ENCODE assay signal across 10 mouse cellular contexts in the genomic region with DNA sequence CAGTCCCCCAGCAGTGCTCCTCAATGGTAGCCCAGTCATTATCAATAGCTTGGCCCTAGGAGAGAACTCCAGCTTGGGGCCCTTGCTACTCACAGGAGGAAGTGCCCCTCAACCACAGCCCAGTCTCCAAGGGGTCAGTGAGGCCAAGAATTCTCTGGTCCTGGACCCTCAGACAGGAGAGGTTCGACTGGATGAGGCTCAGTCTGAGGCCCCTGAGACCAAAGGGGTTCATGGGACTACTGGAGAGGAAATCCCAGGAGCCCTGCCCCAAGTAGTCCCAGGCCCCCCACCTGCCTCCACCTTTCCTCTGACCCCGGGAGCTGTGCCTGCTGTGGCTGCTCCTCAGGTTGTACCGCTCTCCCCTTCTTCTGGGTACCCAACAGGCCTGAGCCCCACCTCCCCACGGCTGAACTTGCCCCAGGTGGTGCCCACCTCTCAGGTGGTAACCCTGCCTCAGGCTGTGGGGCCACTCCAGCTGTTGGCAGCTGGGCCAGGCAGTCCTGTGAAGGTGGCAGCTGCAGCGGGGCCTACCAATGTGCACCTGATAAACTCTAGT. TPM values are rescaled to one million over a fixed set of nuclear protein-coding genes. Genes with fewer than 3 reads are reported as not detected.
A peak's percentile ranks its signal among the peaks of the same experiment; 100 is the strongest.
DNase-seq lines count a peak whose midpoint lies in the region; ATAC-seq and TF ChIP-seq lines count a peak whose summit lies in the region.
"Had no signal": no experiment of that assay in that cellular context is flagged by ENCODE, and none has a peak within 500 bp of the region (broad histone marks: within the 10 kb centered on the region; RNA-seq: fewer than 3 reads in every experiment).

No protein-coding gene starts in this region.

- 58% methylated on average over 5 of the region's 5 CpGs for WGBS in heart, embryonic 16.5 days
- 57% methylated on average over 4 of the region's 5 CpGs for WGBS in embryonic facial prominence, embryonic 14.5 days
- 53% methylated on average over 5 of the region's 5 CpGs for WGBS in intestine, embryonic 14.5 days
- WGBS in midbrain, embryonic 16.5 days = 62% methylated on average over 5 of the region's 5 CpGs

- no peaks in the 10 kb centered on the region for H3K27me3 ChIP-seq in heart, embryonic 16.5 days (ENCODE audit: control insufficient read depth, insufficient read depth, low read length)
- no peaks in the 10 kb centered on the region for H3K27me3 ChIP-seq in embryonic facial prominence, embryonic 14.5 days (replicated peaks; ENCODE audit: control insufficient read depth, insufficient read depth, low read length)
- H3K27me3 ChIP-seq in intestine, embryonic 14.5 days (replicated peaks; ENCODE audit: control insufficient read depth, insufficient read depth, low read length) = no peaks in the 10 kb centered on the region
- peaks cover 17% of the 10 kb centered on the region for H3K27me3 ChIP-seq in midbrain, embryonic 16.5 days (ENCODE audit: control insufficient read depth, insufficient read depth, low read depth, low read length)

- H3K4me1 ChIP-seq in heart, embryonic 16.5 days (ENCODE audit: control insufficient read depth, insufficient read depth, low read length) = peaks cover 43% of the 10 kb centered on the region
- H3K4me1 ChIP-seq in embryonic facial prominence, embryonic 14.5 days (ENCODE audit: control insufficient read depth, insufficient read depth, low read length) = peaks cover 24% of the 10 kb centered on the region
- peaks cover 36% of the 10 kb centered on the region for H3K4me1 ChIP-seq in intestine, embryonic 14.5 days (replicated peaks; ENCODE audit: control insufficient read depth, insufficient read depth, low read length)
- H3K4me1 ChIP-seq in midbrain, embryonic 16.5 days (ENCODE audit: control insufficient read depth, insufficient read depth, low read length) = peaks cover 28% of the 10 kb centered on the region

- H3K36me3 ChIP-seq in heart, embryonic 16.5 days (ENCODE audit: control insufficient read depth, insufficient read depth) = peaks cover 6% of the 10 kb centered on the region; the same call in 1 of the 2 replicates
- peaks cover 21% of the 10 kb centered on the region; the same call in 1 of the 2 replicates for H3K36me3 ChIP-seq in embryonic facial prominence, embryonic 14.5 days (ENCODE audit: control insufficient read depth, insufficient read depth, low read length)
- H3K36me3 ChIP-seq in intestine, embryonic 14.5 days (ENCODE audit: control insufficient read depth, insufficient read depth, low read length) = peaks cover 17% of the 10 kb centered on the region
- H3K36me3 ChIP-seq in midbrain, embryonic 16.5 days (ENCODE audit: control insufficient read depth, insufficient read depth, low read length) = peaks cover 6% of the 10 kb centered on the region; the same call in 1 of the 2 replicates

- peak overlapping the region; percentile 84 for H3K9ac ChIP-seq in heart, embryonic 16.5 days (ENCODE audit: low read length)
- peak overlapping the region; percentile 95 for H3K9ac ChIP-seq in embryonic facial prominence, embryonic 14.5 days (ENCODE audit: low read depth, low read length)
- peak overlapping the region; percentile 81 for H3K9ac ChIP-seq in intestine, embryonic 14.5 days (ENCODE audit: low read length)
- H3K9ac ChIP-seq in midbrain, embryonic 16.5 days (ENCODE audit: low read depth, low read length) = no peak overlapping the region

- no peak for TF ChIP-seq CTCF in left cerebral cortex, adult 2 months (IDR thresholded peaks at IDR 0.05)

- H3K4me2 ChIP-seq in heart, embryonic 16.5 days (ENCODE audit: low read depth, low read length) = peak overlapping the region; percentile 94
- H3K4me2 ChIP-seq in embryonic facial prominence, embryonic 14.5 days (ENCODE audit: low read depth, low read length) = peak overlapping the region; percentile 91
- peak overlapping the region; percentile 91 for H3K4me2 ChIP-seq in intestine, embryonic 14.5 days (ENCODE audit: low read length)
- H3K4me2 ChIP-seq in midbrain, embryonic 16.5 days (ENCODE audit: low read length) = peak overlapping the region; percentile 98

- peak overlapping the region; percentile 65 for H3K4me3 ChIP-seq in heart, embryonic 16.5 days (ENCODE audit: low read length)
- peak overlapping the region; percentile 80 for H3K4me3 ChIP-seq in embryonic facial prominence, embryonic 14.5 days (ENCODE audit: low read depth, low read length)
- H3K4me3 ChIP-seq in intestine, embryonic 14.5 days (ENCODE audit: low read depth, low read length) = peak overlapping the region; percentile 78
- H3K4me3 ChIP-seq in midbrain, embryonic 16.5 days (ENCODE audit: low read depth, low read length) = no peak overlapping the region
- no peak overlapping the region for H3K4me3 ChIP-seq in left cerebral cortex, adult 2 months

- DNase-seq in heart, postnatal 14 days = no peak
- no peak for DNase-seq in embryonic facial prominence, embryonic 14.5 days (ENCODE audit: low spot score)
- DNase-seq in intestine, embryonic 14.5 days (ENCODE audit: low spot score) = no peak
- DNase-seq in left cerebral cortex, postnatal 36 days (ENCODE audit: low spot score in 2 of 2) = no peak
- no peak for DNase-seq in left cerebral cortex, adult 2 months (ENCODE audit: extremely low spot score in 1 of 2, low spot score in 2 of 2)
- DNase-seq in urinary bladder, adult 2 months (ENCODE audit: low spot score) = no peak

- intact Hi-C loops in heart, postnatal 14 days (cut with DNase I) = no loop called here
- intact Hi-C loops in left cerebral cortex, postnatal 36 days (cut with DNase I) = no loop called here
- intact Hi-C loops in left cerebral cortex, adult 2 months (cut with DNase I) = no loop called here

- H3K9me3 ChIP-seq in heart, embryonic 16.5 days (replicated peaks; ENCODE audit: control insufficient read depth, low read length) = no peaks in the 10 kb centered on the region
- H3K9me3 ChIP-seq in embryonic facial prominence, embryonic 14.5 days (ENCODE audit: control insufficient read depth, low read length) = no peaks in the 10 kb centered on the region
- H3K9me3 ChIP-seq in intestine, embryonic 14.5 days (ENCODE audit: control insufficient read depth, low read length) = no peaks in the 10 kb centered on the region
- H3K9me3 ChIP-seq in midbrain, embryonic 16.5 days (replicated peaks; ENCODE audit: control insufficient read depth, low read length, poor library complexity, severe bottlenecking) = no peaks in the 10 kb centered on the region

- no peak for ATAC-seq in heart, embryonic 16.5 days (replicated peaks; ENCODE audit: extremely low read depth, insufficient read depth, low FRiP score)
- ATAC-seq in embryonic facial prominence, embryonic 14.5 days (ENCODE audit: low read depth) = no peak
- no peak for ATAC-seq in intestine, embryonic 14.5 days (replicated peaks; ENCODE audit: low FRiP score, low TSS enrichment, low read depth)
- no peak for ATAC-seq in midbrain, embryonic 16.5 days

- H3K27ac ChIP-seq in heart, embryonic 16.5 days (ENCODE audit: low read length) = peak overlapping the region; percentile 99; the same call in 1 of the 2 replicates
- peak overlapping the region; percentile 98 for H3K27ac ChIP-seq in embryonic facial prominence, embryonic 14.5 days (replicated peaks; ENCODE audit: low read depth, low read length)
- peak overlapping the region; percentile 96 for H3K27ac ChIP-seq in intestine, embryonic 14.5 days (ENCODE audit: low read depth)
- H3K27ac ChIP-seq in midbrain, embryonic 16.5 days (ENCODE audit: low read length) = no peak overlapping the region
- no peak overlapping the region for H3K27ac ChIP-seq in left cerebral cortex, adult 2 months

RNA-seq across cellular contexts. Expression of a gene that starts 2.1 kb away (rescaled TPM):
- polyA plus RNA-seq in heart, embryonic 16.5 days (2015; fragmentation: Nextera tagmentation; extraction: Ambion mirVana) = 5.1 and 5.4 TPM in 2 replicates
- 1 to 10 TPM; 9.0 to 9.1 TPM for total RNA-seq in heart, postnatal 14 days (2021)
- 13.4 and 16.3 TPM in 2 replicates for polyA plus RNA-seq in embryonic facial prominence, embryonic 14.5 days (2014; fragmentation: Nextera tagmentation; extraction: Ambion mirVana)
- 15.7 and 15.8 TPM in 2 replicates for polyA plus RNA-seq in intestine, embryonic 14.5 days (2014; fragmentation: Nextera tagmentation; extraction: Ambion mirVana)
- 1.5 and 1.6 TPM in 2 replicates for polyA plus RNA-seq in midbrain, embryonic 16.5 days (2015; fragmentation: Nextera tagmentation; extraction: Ambion mirVana)
- 1 to 10 TPM; 1.6 to 2.6 TPM for total RNA-seq in left cerebral cortex, postnatal 36 days (2021)
- 1 to 10 TPM; 1.9 to 2.0 TPM for total RNA-seq in left cerebral cortex, adult 2 months (2021)
- 59.1 and 60.2 TPM in 2 replicates for polyA plus RNA-seq in urinary bladder, adult 2 months (2012; rRNA removed)

RNA-seq across cellular contexts. Expression of a gene that starts 12.8 kb away (rescaled TPM):
- polyA plus RNA-seq in heart, embryonic 16.5 days (2015; fragmentation: Nextera tagmentation; extraction: Ambion mirVana) = 70.7 and 85.5 TPM in 2 replicates
- 100 to 1,000 TPM; 473 to 516 TPM for total RNA-seq in heart, postnatal 14 days (2021)
- polyA plus RNA-seq in embryonic facial prominence, embryonic 14.5 days (2014; fragmentation: Nextera tagmentation; extraction: Ambion mirVana) = 43.3 and 58.2 TPM in 2 replicates
- 57.4 and 60.0 TPM in 2 replicates for polyA plus RNA-seq in intestine, embryonic 14.5 days (2014; fragmentation: Nextera tagmentation; extraction: Ambion mirVana)
- polyA plus RNA-seq in midbrain, embryonic 16.5 days (2015; fragmentation: Nextera tagmentation; extraction: Ambion mirVana) = 6.9 and 8.1 TPM in 2 replicates
- total RNA-seq in left cerebral cortex, postnatal 36 days (2021) = 10 to 100 TPM; 21.4 to 40.2 TPM
- 10 to 100 TPM; 35.2 to 50.4 TPM for total RNA-seq in left cerebral cortex, adult 2 months (2021)
- 525 and 848 TPM in 2 replicates for polyA plus RNA-seq in urinary bladder, adult 2 months (2012; rRNA removed)

RNA-seq across cellular contexts. Expression of a gene that starts 20.5 kb away (rescaled TPM):
- polyA plus RNA-seq in heart, embryonic 16.5 days (2015; fragmentation: Nextera tagmentation; extraction: Ambion mirVana) = 12.6 and 14.1 TPM in 2 replicates
- total RNA-seq in heart, postnatal 14 days (2021) = 10 to 100 TPM; 42.1 to 45.1 TPM
- 20.2 and 22.6 TPM in 2 replicates for polyA plus RNA-seq in embryonic facial prominence, embryonic 14.5 days (2014; fragmentation: Nextera tagmentation; extraction: Ambion mirVana)
- 15.8 and 16.0 TPM in 2 replicates for polyA plus RNA-seq in intestine, embryonic 14.5 days (2014; fragmentation: Nextera tagmentation; extraction: Ambion mirVana)
- polyA plus RNA-seq in midbrain, embryonic 16.5 days (2015; fragmentation: Nextera tagmentation; extraction: Ambion mirVana) = 28.4 and 28.7 TPM in 2 replicates
- total RNA-seq in left cerebral cortex, postnatal 36 days (2021) = 100 to 1,000 TPM; 146 to 148 TPM
- total RNA-seq in left cerebral cortex, adult 2 months (2021) = 100 to 1,000 TPM; 141 to 143 TPM
- 44.9 and 46.4 TPM in 2 replicates for polyA plus RNA-seq in urinary bladder, adult 2 months (2012; rRNA removed)

RNA-seq across cellular contexts. Expression of a gene that starts 21.7 kb away (rescaled TPM):
- polyA plus RNA-seq in heart, embryonic 16.5 days (2015; fragmentation: Nextera tagmentation; extraction: Ambion mirVana) = 0.38 and 0.64 TPM in 2 replicates
- under 1 TPM in 1 of 2 experiments, not detected in 1; 0.12 TPM for total RNA-seq in heart, postnatal 14 days (2021)
- 1.7 and 2.6 TPM in 2 replicates for polyA plus RNA-seq in embryonic facial prominence, embryonic 14.5 days (2014; fragmentation: Nextera tagmentation; extraction: Ambion mirVana)
- polyA plus RNA-seq in intestine, embryonic 14.5 days (2014; fragmentation: Nextera tagmentation; extraction: Ambion mirVana) = 3.7 and 4.7 TPM in 2 replicates
- polyA plus RNA-seq in midbrain, embryonic 16.5 days (2015; fragmentation: Nextera tagmentation; extraction: Ambion mirVana) = 8.2 and 9.5 TPM in 2 replicates
- total RNA-seq in left cerebral cortex, postnatal 36 days (2021) = under 1 TPM; 0.37 to 0.41 TPM
- under 1 TPM; 0.21 to 0.27 TPM for total RNA-seq in left cerebral cortex, adult 2 months (2021)
- 0.13 and 0.40 TPM in 2 replicates for polyA plus RNA-seq in urinary bladder, adult 2 months (2012; rRNA removed)
- total RNA-seq: MEL had no signal
- polyA plus RNA-seq: small intestine, adult 2 months had no signal

RNA-seq across cellular contexts. Expression of a gene that starts 23.2 kb away (rescaled TPM):
- 9.8 and 9.9 TPM in 2 replicates for polyA plus RNA-seq in heart, embryonic 16.5 days (2015; fragmentation: Nextera tagmentation; extraction: Ambion mirVana)
- 1 to 10 TPM; 5.7 to 6.6 TPM for total RNA-seq in heart, postnatal 14 days (2021)
- 9.1 and 9.2 TPM in 2 replicates for polyA plus RNA-seq in embryonic facial prominence, embryonic 14.5 days (2014; fragmentation: Nextera tagmentation; extraction: Ambion mirVana)
- 8.1 and 8.8 TPM in 2 replicates for polyA plus RNA-seq in intestine, embryonic 14.5 days (2014; fragmentation: Nextera tagmentation; extraction: Ambion mirVana)
- 18.2 and 21.1 TPM in 2 replicates for polyA plus RNA-seq in midbrain, embryonic 16.5 days (2015; fragmentation: Nextera tagmentation; extraction: Ambion mirVana)
- 10 to 100 TPM; 14.0 to 14.3 TPM for total RNA-seq in left cerebral cortex, postnatal 36 days (2021)
- total RNA-seq in left cerebral cortex, adult 2 months (2021) = 10 to 100 TPM; 13.4 to 14.3 TPM
- polyA plus RNA-seq in urinary bladder, adult 2 months (2012; rRNA removed) = 7.2 and 7.7 TPM in 2 replicates

Comparison
In these comparisons a context has a peak if more than half of its experiments do, and no peak if none do; other contexts are left out.
1. H3K27ac ChIP-seq: peak in heart, embryonic 16.5 days (single experiment), embryonic facial prominence, embryonic 14.5 days (single experiment) and intestine, embryonic 14.5 days (single experiment); none in midbrain, embryonic 16.5 days (single experiment) and left cerebral cortex, adult 2 months (single experiment).
2. H3K4me3 ChIP-seq: peak in heart, embryonic 16.5 days (single experiment), embryonic facial prominence, embryonic 14.5 days (single experiment) and intestine, embryonic 14.5 days (single experiment); none in midbrain, embryonic 16.5 days (single experiment) and left cerebral cortex, adult 2 months (single experiment).
3. Peak in every context shown above with its lines, with median percentiles within 50 percentile points of each other: H3K4me2 ChIP-seq.